Mouse (Mus musculus): ENCODE data around the gene Erich6b. TPM values are rescaled to one million over a fixed set of nuclear protein-coding genes. Genes with fewer than 3 reads are reported as not detected.

Erich6b gene
- polyA plus RNA-seq, 2 experiments = not detected

- H3K4me1 ChIP-seq (replicated peaks; ENCODE audit: control insufficient read depth in 2 of 2, insufficient read depth in 2 of 2, low read length in 1 of 2) = no peaks in the 10 kb centered on the region
- H3K27me3 ChIP-seq (ENCODE audit: control insufficient read depth, insufficient read depth, low read length) = no peaks in the 10 kb centered on the region
- 68% methylated on average over 8 of the region's 8 CpGs for WGBS (ENCODE audit: insufficient replicate concordance)
- H3K4me2 ChIP-seq (ENCODE audit: low read depth) = no peak overlapping the region
- no peak for TF ChIP-seq CTCF (IDR thresholded peaks at IDR 0.05; ENCODE audit: low read depth)
- no peak for TF ChIP-seq EP300 (IDR thresholded peaks at IDR 0.05; ENCODE audit: low read depth)
- H3K9ac ChIP-seq (replicated peaks) = no peak overlapping the region
- DNase-seq (ENCODE audit: low read depth in 3 of 3, low spot score in 3 of 3) (no peak), ATAC-seq (ENCODE audit: insufficient read depth) (no peak)
- no peak overlapping the region for H3K27ac ChIP-seq
- no peak overlapping the region for H3K4me3 ChIP-seq (ENCODE audit: insufficient read depth in 1 of 2, low read depth in 2 of 2, low read length in 2 of 2)
- H3K36me3 ChIP-seq (replicated peaks; ENCODE audit: control insufficient read depth, insufficient read depth, low read depth) = no peaks in the 10 kb centered on the region
- no peaks in the 10 kb centered on the region for H3K9me3 ChIP-seq (ENCODE audit: control insufficient read depth, low read length)
Observed at GRCm38 (mm10) chr14:75661548-75661947, 19.5 kb downstream of the Erich6b start.

DNA sequence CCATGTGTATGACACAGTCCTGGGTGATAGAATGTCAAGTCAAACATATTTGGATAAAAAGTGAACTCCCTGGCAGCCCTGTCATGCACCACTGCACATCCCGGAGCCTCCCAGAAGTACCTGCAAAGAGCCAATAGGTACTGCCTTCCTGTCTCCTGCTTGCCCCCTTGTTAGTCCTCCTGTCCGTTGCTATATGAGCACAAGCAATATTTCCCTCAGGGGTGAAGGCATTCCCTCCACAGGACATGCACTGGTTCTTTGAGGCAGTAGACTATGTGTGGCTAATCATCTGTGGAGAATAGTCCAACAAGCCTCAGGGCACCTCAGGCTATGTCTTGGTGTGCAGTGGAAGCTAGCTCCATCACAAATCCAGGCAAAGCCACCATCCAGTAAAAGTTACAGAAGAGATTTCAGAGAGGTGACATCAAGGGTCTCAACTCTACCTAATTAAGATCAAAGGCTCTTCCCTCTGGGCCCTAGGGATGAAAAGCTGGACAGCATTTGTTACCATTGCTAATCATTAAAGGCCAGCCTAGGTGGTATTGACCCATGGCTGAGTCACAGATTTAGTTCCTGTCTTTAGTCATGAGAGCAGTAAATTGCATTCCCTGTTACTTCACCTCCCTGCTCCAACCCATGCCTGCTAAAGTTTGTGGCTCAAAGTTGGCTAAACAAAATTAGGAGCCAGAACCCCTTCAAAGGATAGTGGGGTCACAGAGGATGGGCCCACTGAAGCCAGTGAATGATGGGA is 23.5 kb downstream of the Erich6b start:
- no peak for TF ChIP-seq EP300 (IDR thresholded peaks at IDR 0.05; ENCODE audit: low read depth)
- TF ChIP-seq CTCF (IDR thresholded peaks at IDR 0.05; ENCODE audit: low read depth) = no peak
- Histone ChIP-seq H3K27me3 (ENCODE audit: control insufficient read depth, insufficient read depth, low read length) (no peaks in the 10 kb centered on the region), H3K4me1 (replicated peaks; ENCODE audit: control insufficient read depth in 2 of 2, insufficient read depth in 2 of 2, low read length in 1 of 2) (no peaks in the 10 kb centered on the region), H3K36me3 (replicated peaks; ENCODE audit: control insufficient read depth, insufficient read depth, low read depth) (no peaks in the 10 kb centered on the region), H3K9ac (replicated peaks) (no peak overlapping the region), H3K9me3 (ENCODE audit: control insufficient read depth, low read length) (no peaks in the 10 kb centered on the region), H3K4me2 (ENCODE audit: low read depth) (no peak overlapping the region), H3K4me3 (ENCODE audit: insufficient read depth in 1 of 2, low read depth in 2 of 2, low read length in 2 of 2) (no peak overlapping the region), H3K27ac (no peak overlapping the region)
- ATAC-seq (ENCODE audit: insufficient read depth) (no peak), DNase-seq (ENCODE audit: low read depth in 3 of 3, low spot score in 3 of 3) (no peak)
- 67% methylated on average over 2 of the region's 2 CpGs for WGBS (ENCODE audit: insufficient replicate concordance)

DNA sequence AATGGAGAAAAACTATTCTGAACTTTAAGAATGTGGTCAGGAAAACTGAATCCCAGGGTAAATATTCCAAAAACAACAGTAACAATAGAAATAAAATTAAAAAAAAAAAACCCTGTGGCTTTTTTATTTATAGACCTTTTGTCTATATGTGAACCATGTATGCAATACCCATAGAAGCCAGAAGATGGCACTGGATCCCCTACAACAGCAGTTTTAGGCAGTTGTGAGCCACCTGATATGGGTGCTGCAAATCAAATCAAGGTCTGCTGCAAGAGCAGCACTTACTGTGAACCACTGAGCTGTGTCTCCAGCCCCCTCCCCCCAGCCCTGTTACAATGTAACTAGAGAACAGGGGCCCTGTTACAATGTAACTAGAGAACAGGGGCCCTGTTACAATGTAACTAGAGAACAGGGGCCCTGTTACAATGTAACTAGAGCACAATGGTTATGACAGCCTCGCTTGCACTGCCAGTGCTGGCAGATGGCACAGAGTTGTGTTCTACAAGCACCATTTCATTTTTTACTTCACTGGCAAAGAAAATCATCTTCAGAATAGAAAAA is 27.1 kb downstream of the Erich6b start:
- H3K4me1 ChIP-seq (replicated peaks; ENCODE audit: control insufficient read depth in 2 of 2, insufficient read depth in 2 of 2, low read length in 1 of 2) = no peaks in the 10 kb centered on the region
- H3K4me2 ChIP-seq (ENCODE audit: low read depth) = no peak overlapping the region
- no peak overlapping the region for H3K27ac ChIP-seq
- H3K36me3 ChIP-seq (replicated peaks; ENCODE audit: control insufficient read depth, insufficient read depth, low read depth) = no peaks in the 10 kb centered on the region
- peak; percentile 28; the same call in 1 of the 2 replicates for TF ChIP-seq CTCF (IDR thresholded peaks at IDR 0.05; ENCODE audit: low read depth)
- TF ChIP-seq EP300 (IDR thresholded peaks at IDR 0.05; ENCODE audit: low read depth) = no peak
- H3K27me3 ChIP-seq (ENCODE audit: control insufficient read depth, insufficient read depth, low read length) = no peaks in the 10 kb centered on the region
- no peak overlapping the region for H3K9ac ChIP-seq (replicated peaks)
- peak in 1 of 3 experiments; percentile 4 for DNase-seq (ENCODE audit: low read depth in 3 of 3, low spot score in 3 of 3)
- no peak for ATAC-seq (ENCODE audit: insufficient read depth)
- H3K9me3 ChIP-seq (ENCODE audit: control insufficient read depth, low read length) = no peaks in the 10 kb centered on the region
- 56% methylated on average over 1 of the region's 1 CpGs for WGBS (ENCODE audit: insufficient replicate concordance)
- H3K4me3 ChIP-seq (ENCODE audit: insufficient read depth in 1 of 2, low read depth in 2 of 2, low read length in 2 of 2) = no peak overlapping the region

DNA sequence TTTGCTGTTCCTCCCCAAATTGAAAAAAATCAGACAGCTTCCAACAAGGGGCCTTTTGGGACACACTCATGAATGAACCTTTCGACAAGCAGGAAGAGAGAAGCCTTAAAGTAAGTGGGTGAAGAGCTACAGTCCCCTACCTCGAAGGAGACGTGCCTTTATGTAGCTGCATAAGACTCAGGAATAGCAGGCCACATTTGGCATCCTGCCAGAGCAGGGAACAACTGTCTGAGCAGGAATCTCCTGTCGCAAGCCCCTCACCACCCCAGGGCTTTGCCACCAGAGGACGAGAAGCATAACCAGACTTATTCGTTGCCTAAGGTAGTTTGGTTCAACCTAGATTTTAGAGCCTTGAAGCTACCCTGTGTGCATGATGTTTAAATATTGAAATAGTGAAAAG is 34.3 kb downstream of the Erich6b start:
- ATAC-seq (ENCODE audit: insufficient read depth) (no peak), DNase-seq (ENCODE audit: low read depth in 3 of 3, low spot score in 3 of 3) (no peak)
- Histone ChIP-seq H3K4me1 (replicated peaks; ENCODE audit: control insufficient read depth in 2 of 2, insufficient read depth in 2 of 2, low read length in 1 of 2) (no peaks in the 10 kb centered on the region), H3K4me3 (ENCODE audit: insufficient read depth in 1 of 2, low read depth in 2 of 2, low read length in 2 of 2) (no peak overlapping the region), H3K4me2 (ENCODE audit: low read depth) (no peak overlapping the region), H3K9ac (replicated peaks) (no peak overlapping the region), H3K27me3 (ENCODE audit: control insufficient read depth, insufficient read depth, low read length) (no peaks in the 10 kb centered on the region), H3K36me3 (replicated peaks; ENCODE audit: control insufficient read depth, insufficient read depth, low read depth) (no peaks in the 10 kb centered on the region), H3K9me3 (ENCODE audit: control insufficient read depth, low read length) (no peaks in the 10 kb centered on the region), H3K27ac (no peak overlapping the region)
- 51% methylated on average over 6 of the region's 6 CpGs for WGBS (ENCODE audit: insufficient replicate concordance)
- TF ChIP-seq CTCF (IDR thresholded peaks at IDR 0.05; ENCODE audit: low read depth) (no peak), EP300 (IDR thresholded peaks at IDR 0.05; ENCODE audit: low read depth) (no peak)

DNA sequence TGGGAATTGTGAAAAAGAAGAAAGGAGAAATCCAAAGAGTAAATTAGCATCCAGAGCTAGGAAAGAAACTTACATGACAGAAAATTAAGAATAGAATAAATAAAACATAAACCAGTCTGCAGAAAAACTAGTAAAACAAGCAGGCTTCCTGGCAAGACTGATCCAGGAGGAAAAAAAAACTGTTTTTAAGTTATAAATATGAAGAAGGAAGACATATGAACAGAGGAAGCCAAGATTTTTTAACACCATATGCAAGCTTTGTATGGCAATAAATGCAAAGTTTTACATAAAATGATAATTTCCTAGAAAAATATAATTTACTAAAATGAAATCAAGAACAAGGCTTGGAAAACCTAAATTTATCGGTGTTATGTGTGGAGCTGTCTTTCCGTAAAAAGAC is 48.4 kb downstream of the Erich6b start:
- H3K9me3 ChIP-seq (ENCODE audit: control insufficient read depth, low read length) = no peaks in the 10 kb centered on the region
- 83% methylated on average over 2 of the region's 2 CpGs for WGBS (ENCODE audit: insufficient replicate concordance)
- H3K4me3 ChIP-seq (ENCODE audit: insufficient read depth in 1 of 2, low read depth in 2 of 2, low read length in 2 of 2) = no peak overlapping the region
- no peaks in the 10 kb centered on the region for H3K4me1 ChIP-seq (replicated peaks; ENCODE audit: control insufficient read depth in 2 of 2, insufficient read depth in 2 of 2, low read length in 1 of 2)
- no peak overlapping the region for H3K9ac ChIP-seq (replicated peaks)
- no peak overlapping the region for H3K4me2 ChIP-seq (ENCODE audit: low read depth)
- ATAC-seq (ENCODE audit: insufficient read depth) = no peak
- TF ChIP-seq CTCF (IDR thresholded peaks at IDR 0.05; ENCODE audit: low read depth) (no peak), EP300 (IDR thresholded peaks at IDR 0.05; ENCODE audit: low read depth) (no peak)
- H3K27ac ChIP-seq = no peak overlapping the region
- no peaks in the 10 kb centered on the region for H3K27me3 ChIP-seq (ENCODE audit: control insufficient read depth, insufficient read depth, low read length)
- DNase-seq (ENCODE audit: low read depth in 3 of 3, low spot score in 3 of 3) = no peak
- no peaks in the 10 kb centered on the region for H3K36me3 ChIP-seq (replicated peaks; ENCODE audit: control insufficient read depth, insufficient read depth, low read depth)
